Comparison of ENCODE assay signal across 8 mouse cellular contexts in the genomic region with DNA sequence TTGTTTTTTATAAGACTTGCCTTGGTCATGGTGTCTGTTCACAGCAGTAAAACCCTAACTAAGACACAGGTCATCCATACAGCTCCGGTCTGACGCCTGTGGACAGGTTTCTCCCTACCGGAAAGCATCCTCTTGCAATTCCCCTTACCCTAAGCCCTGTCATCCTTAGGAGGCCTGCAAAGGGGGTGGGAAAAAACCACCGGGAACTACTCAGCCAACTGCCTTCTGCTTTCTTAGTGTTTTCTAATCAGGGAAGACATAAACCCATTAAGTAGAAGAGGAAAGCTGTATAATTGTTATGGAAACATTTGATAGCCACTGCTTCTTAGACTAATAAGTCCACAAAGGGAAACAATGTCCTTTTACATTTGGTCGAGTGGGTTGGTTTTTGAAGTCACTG. TPM values are rescaled to one million over a fixed set of nuclear protein-coding genes. Genes with fewer than 3 reads are reported as not detected.
DNase-seq lines count a peak whose midpoint lies in the region; ATAC-seq and TF ChIP-seq lines count a peak whose summit lies in the region.

No protein-coding gene starts in this region.

- intact Hi-C loops in heart, postnatal 25 days (cut with DNase I): loop anchor here (2.0 kb wide), 1 partner anchor 14 kb away; no protein-coding TSS in a partner anchor
- intact Hi-C loops in gastrocnemius, postnatal 36 days (cut with DNase I): no loop called here

- no peaks in the 10 kb centered on the region for H3K9me3 ChIP-seq in heart, embryonic 14.5 days (ENCODE audit: control insufficient read depth, low read length)
- no peaks in the 10 kb centered on the region for H3K9me3 ChIP-seq in hindbrain, embryonic 14.5 days (ENCODE audit: control insufficient read depth, low read length)
- no peaks in the 10 kb centered on the region for H3K9me3 ChIP-seq in midbrain, embryonic 14.5 days (ENCODE audit: control insufficient read depth, low read length)

- peak overlapping the region; percentile 73 for H3K4me2 ChIP-seq in heart, embryonic 14.5 days (ENCODE audit: low read length)
- H3K4me2 ChIP-seq in hindbrain, embryonic 14.5 days (replicated peaks): peak overlapping the region; percentile 89
- H3K4me2 ChIP-seq in midbrain, embryonic 14.5 days (ENCODE audit: low read length): peak overlapping the region; percentile 90

- no peak for DNase-seq in heart, postnatal 25 days (ENCODE audit: low spot score)
- no peak for DNase-seq in hindbrain, embryonic 14.5 days (ENCODE audit: low spot score)
- DNase-seq in midbrain, embryonic 14.5 days: no peak
- DNase-seq in layer of hippocampus, adult 18-20 months (ENCODE audit: low spot score in 2 of 2): no peak
- no peak for DNase-seq in T-cell, adult 2 months (ENCODE audit: low spot score)
- DNase-seq in gastrocnemius, postnatal 36 days: no peak

- peak overlapping the region; percentile 49 to 76 for H3K4me3 ChIP-seq in heart, embryonic 14.5 days (ENCODE audit: control insufficient read depth in 1 of 2, insufficient read depth in 1 of 2, low read depth in 1 of 2, low read length in 2 of 2)
- peak overlapping the region; percentile 44; the same call in 1 of the 2 replicates for H3K4me3 ChIP-seq in bone marrow macrophage, adult 2 months (ENCODE audit: insufficient read depth, low read length)
- H3K4me3 ChIP-seq in hindbrain, embryonic 14.5 days (replicated peaks; ENCODE audit: low read length): peak overlapping the region; percentile 53; the same call in 1 of the 2 replicates
- H3K4me3 ChIP-seq in midbrain, embryonic 14.5 days (replicated peaks; ENCODE audit: low read depth, low read length): peak overlapping the region; percentile 90

- no peaks in the 10 kb centered on the region for H3K27me3 ChIP-seq in heart, embryonic 14.5 days (ENCODE audit: control insufficient read depth, insufficient read depth, low read length)
- no peaks in the 10 kb centered on the region for H3K27me3 ChIP-seq in hindbrain, embryonic 14.5 days (ENCODE audit: control insufficient read depth, insufficient read depth, low read length)
- no peaks in the 10 kb centered on the region for H3K27me3 ChIP-seq in midbrain, embryonic 14.5 days (ENCODE audit: control insufficient read depth, insufficient read depth, low read length)

- peaks cover 3 to 10% of the 10 kb centered on the region in 2 experiments; a peak in 2 of 4 replicates for H3K4me1 ChIP-seq in heart, embryonic 14.5 days (ENCODE audit: control insufficient read depth in 2 of 2, insufficient read depth in 2 of 2, low read length in 2 of 2)
- peaks cover 10% of the 10 kb centered on the region for H3K4me1 ChIP-seq in bone marrow macrophage, adult 2 months (ENCODE audit: control insufficient read depth, insufficient read depth, low read length)
- H3K4me1 ChIP-seq in hindbrain, embryonic 14.5 days (replicated peaks; ENCODE audit: control insufficient read depth, insufficient read depth, low read length): peaks cover 10% of the 10 kb centered on the region
- peaks cover 9% of the 10 kb centered on the region for H3K4me1 ChIP-seq in midbrain, embryonic 14.5 days (ENCODE audit: control insufficient read depth, insufficient read depth, low read length)

- H3K36me3 ChIP-seq in heart, embryonic 14.5 days (ENCODE audit: control insufficient read depth, insufficient read depth, low read length): peaks cover 19% of the 10 kb centered on the region
- peaks cover 18% of the 10 kb centered on the region for H3K36me3 ChIP-seq in hindbrain, embryonic 14.5 days (replicated peaks; ENCODE audit: control insufficient read depth, insufficient read depth)
- peaks cover 5% of the 10 kb centered on the region; the same call in 1 of the 2 replicates for H3K36me3 ChIP-seq in midbrain, embryonic 14.5 days (ENCODE audit: control insufficient read depth, insufficient read depth, low read length)

- no peak for ATAC-seq in heart, embryonic 14.5 days (ENCODE audit: insufficient number of reproducible peaks, insufficient read depth, low FRiP score, low read depth)
- ATAC-seq in hindbrain, embryonic 14.5 days (ENCODE audit: low FRiP score): no peak
- no peak for ATAC-seq in midbrain, embryonic 14.5 days (ENCODE audit: low FRiP score, low TSS enrichment)

- TF ChIP-seq CTCF in bone marrow macrophage, adult 2 months (IDR thresholded peaks at IDR 0.05; ENCODE audit: low read depth, low read length): no peak

- no peak for TF ChIP-seq POLR2A in bone marrow macrophage, adult 2 months (IDR thresholded peaks at IDR 0.05; ENCODE audit: borderline replicate concordance, low read depth, low read length)

- H3K9ac ChIP-seq in heart, embryonic 14.5 days (ENCODE audit: low read length): peak overlapping the region; percentile 71
- no peak overlapping the region for H3K9ac ChIP-seq in hindbrain, embryonic 14.5 days
- 0 out of 2 replicates have a peak overlapping the region, but pooled peaks have one; percentile 68 for H3K9ac ChIP-seq in midbrain, embryonic 14.5 days (replicated peaks; ENCODE audit: low read length)

- peak overlapping the region; percentile 69 to 79; a peak in 3 of 4 replicates for H3K27ac ChIP-seq in heart, embryonic 14.5 days (replicated peaks in 1 of 2; ENCODE audit: control insufficient read depth in 1 of 2, insufficient read depth in 1 of 2, low read depth in 2 of 2, low read length in 2 of 2)
- H3K27ac ChIP-seq in bone marrow macrophage, adult 2 months (ENCODE audit: insufficient read depth, low read depth, low read length): peak overlapping the region; percentile 15; the same call in 1 of the 2 replicates
- H3K27ac ChIP-seq in hindbrain, embryonic 14.5 days: no peak overlapping the region
- H3K27ac ChIP-seq in midbrain, embryonic 14.5 days (replicated peaks; ENCODE audit: low read depth, low read length): no peak overlapping the region

- 47% methylated on average over 5 of the region's 5 CpGs for WGBS in heart, embryonic 14.5 days
- 52% methylated on average over 5 of the region's 5 CpGs for WGBS in hindbrain, embryonic 14.5 days
- WGBS in midbrain, embryonic 14.5 days: 51% methylated on average over 5 of the region's 5 CpGs

RNA-seq across cellular contexts. Expression of gene Sod2, which starts 0.3 kb away (rescaled TPM):
- polyA plus RNA-seq in heart, embryonic 14.5 days (2014; fragmentation: Nextera tagmentation; extraction: Ambion mirVana): 520 and 533 TPM in 2 replicates
- 1,000 to 10,000 TPM; 1,092 to 1,104 TPM for total RNA-seq in heart, postnatal 25 days (2021)
- 92.6 and 97.7 TPM in 2 replicates for polyA plus RNA-seq in bone marrow macrophage, adult 2 months (2012; ENCODE audit: insufficient read depth, insufficient read length, missing spikeins)
- polyA plus RNA-seq in hindbrain, embryonic 14.5 days (2014; fragmentation: Nextera tagmentation; extraction: Ambion mirVana): 163 and 172 TPM in 2 replicates
- 144 and 152 TPM in 2 replicates for polyA plus RNA-seq in midbrain, embryonic 14.5 days (2014; fragmentation: Nextera tagmentation; extraction: Ambion mirVana)
- total RNA-seq in layer of hippocampus, adult 18-20 months (2021): 100 to 1,000 TPM; 270 to 271 TPM
- total RNA-seq in gastrocnemius, postnatal 36 days (2021): 100 to 1,000 TPM; 433 to 444 TPM

RNA-seq across cellular contexts. Expression of gene Wtap, which starts 13.0 kb away (rescaled TPM):
- polyA plus RNA-seq in heart, embryonic 14.5 days (2014; fragmentation: Nextera tagmentation; extraction: Ambion mirVana): 83.1 and 85.7 TPM in 2 replicates
- 10 to 100 TPM; 31.7 to 35.6 TPM for total RNA-seq in heart, postnatal 25 days (2021)
- 87.2 and 104 TPM in 2 replicates for polyA plus RNA-seq in bone marrow macrophage, adult 2 months (2012; ENCODE audit: insufficient read depth, insufficient read length, missing spikeins)
- 120 and 123 TPM in 2 replicates for polyA plus RNA-seq in hindbrain, embryonic 14.5 days (2014; fragmentation: Nextera tagmentation; extraction: Ambion mirVana)
- 147 and 150 TPM in 2 replicates for polyA plus RNA-seq in midbrain, embryonic 14.5 days (2014; fragmentation: Nextera tagmentation; extraction: Ambion mirVana)
- 10 to 100 TPM; 54.6 to 54.8 TPM for total RNA-seq in layer of hippocampus, adult 18-20 months (2021)
- total RNA-seq in gastrocnemius, postnatal 36 days (2021): 10 to 100 TPM; 22.4 to 25.6 TPM

RNA-seq across cellular contexts. Expression of gene Gpr31b, which starts 45.1 kb away (rescaled TPM):
- 0.30 TPM in 1 of 2 replicates, not detected in the other for polyA plus RNA-seq in heart, embryonic 14.5 days (2014; fragmentation: Nextera tagmentation; extraction: Ambion mirVana)
- total RNA-seq in heart, postnatal 25 days (2021): under 1 TPM in 1 of 2 experiments, not detected in 1; 0.22 TPM
- polyA plus RNA-seq in bone marrow macrophage, adult 2 months (2012; ENCODE audit: insufficient read depth, insufficient read length, missing spikeins): not detected in 2 replicates
- polyA plus RNA-seq in hindbrain, embryonic 14.5 days (2014; fragmentation: Nextera tagmentation; extraction: Ambion mirVana): 0.16 and 0.22 TPM in 2 replicates
- not detected in 2 replicates for polyA plus RNA-seq in midbrain, embryonic 14.5 days (2014; fragmentation: Nextera tagmentation; extraction: Ambion mirVana)
- total RNA-seq in layer of hippocampus, adult 18-20 months (2021): not detected
- total RNA-seq in gastrocnemius, postnatal 36 days (2021): not detected

RNA-seq across cellular contexts. Expression of gene Acat2, which starts 46.4 kb away (rescaled TPM):
- 22.8 and 25.6 TPM in 2 replicates for polyA plus RNA-seq in heart, embryonic 14.5 days (2014; fragmentation: Nextera tagmentation; extraction: Ambion mirVana)
- total RNA-seq in heart, postnatal 25 days (2021): 1 to 10 TPM; 6.1 to 7.1 TPM
- polyA plus RNA-seq in bone marrow macrophage, adult 2 months (2012; ENCODE audit: insufficient read depth, insufficient read length, missing spikeins): 8.3 and 9.1 TPM in 2 replicates
- polyA plus RNA-seq in hindbrain, embryonic 14.5 days (2014; fragmentation: Nextera tagmentation; extraction: Ambion mirVana): 216 and 283 TPM in 2 replicates
- polyA plus RNA-seq in midbrain, embryonic 14.5 days (2014; fragmentation: Nextera tagmentation; extraction: Ambion mirVana): 223 and 257 TPM in 2 replicates
- total RNA-seq in layer of hippocampus, adult 18-20 months (2021): 10 to 100 TPM; 48.9 to 49.2 TPM
- total RNA-seq in gastrocnemius, postnatal 36 days (2021): 1 to 10 TPM; 3.5 to 4.3 TPM

RNA-seq across cellular contexts. Expression of gene Tcp10b, which starts 53.9 kb away (rescaled TPM):
- polyA plus RNA-seq in heart, embryonic 14.5 days (2014; fragmentation: Nextera tagmentation; extraction: Ambion mirVana): 0.15 TPM in 1 of 2 replicates, not detected in the other
- total RNA-seq in heart, postnatal 25 days (2021): under 1 TPM in 1 of 2 experiments, not detected in 1; 0.26 TPM
- 0.21 TPM in 1 of 2 replicates, not detected in the other for polyA plus RNA-seq in bone marrow macrophage, adult 2 months (2012; ENCODE audit: insufficient read depth, insufficient read length, missing spikeins)
- polyA plus RNA-seq in hindbrain, embryonic 14.5 days (2014; fragmentation: Nextera tagmentation; extraction: Ambion mirVana): 0.29 and 0.44 TPM in 2 replicates
- 0.18 and 0.45 TPM in 2 replicates for polyA plus RNA-seq in midbrain, embryonic 14.5 days (2014; fragmentation: Nextera tagmentation; extraction: Ambion mirVana)
- total RNA-seq in layer of hippocampus, adult 18-20 months (2021): under 1 TPM; 0.33 to 0.54 TPM
- total RNA-seq in gastrocnemius, postnatal 36 days (2021): under 1 TPM; 0.32 to 0.74 TPM

Comparison
In these comparisons a context has a peak if more than half of its experiments do, and no peak if none do; other contexts are left out.
1. H3K27ac ChIP-seq: peak in heart, embryonic 14.5 days (2 of 2) and bone marrow macrophage, adult 2 months (single experiment); none in hindbrain, embryonic 14.5 days (single experiment) and midbrain, embryonic 14.5 days (single experiment).
2. Peak in every context shown above with its lines, with median percentiles within 50 percentile points of each other: H3K4me2 ChIP-seq and H3K4me3 ChIP-seq.